Mouse (Mus musculus) testis, adult 2 months (tissue): Measurements from ENCODE around the gene Slc24a4. TPM values are rescaled to one million over a fixed set of nuclear protein-coding genes. Genes with fewer than 3 reads are reported as not detected.
A peak's percentile ranks its signal among the peaks of the same experiment; 100 is the strongest.

Experiments
- H3K27ac ChIP-seq: fragments of 200-500 bp; 2 replicates; pipeline ENCODE4 v1.5.1; 2012; ENCODE audit warnings: low read depth, low read length; ENCODE audit not compliant: control insufficient read depth, insufficient read depth
- H3K27me3 ChIP-seq: fragments of 200-500 bp; 2 replicates; pipeline ENCODE4 v1.6.1; 2012; ENCODE audit warnings: mild to moderate bottlenecking, low read length, moderate library complexity; ENCODE audit not compliant: control insufficient read depth, insufficient read depth
- H3K36me3 ChIP-seq: fragments of 200-500 bp; 2 replicates; pipeline ENCODE4 v1.6.1; 2012; ENCODE audit warnings: mild to moderate bottlenecking, low read length; ENCODE audit not compliant: control insufficient read depth, insufficient read depth
- H3K4me1 ChIP-seq: fragments of 200-500 bp; 2 replicates; pipeline ENCODE4 v1.6.1; 2012; ENCODE audit warnings: low read length; ENCODE audit not compliant: control insufficient read depth, insufficient read depth
- H3K4me3 ChIP-seq: fragments of 200-500 bp; 2 replicates; pipeline ENCODE4 v1.5.1; 2012; ENCODE audit warnings: low read depth, mild to moderate bottlenecking, low read length, moderate library complexity, mixed read lengths; ENCODE audit not compliant: control insufficient read depth
- CTCF ChIP-seq: fragments of 200-500 bp; IDR thresholded peaks from 2 replicates; pipeline ENCODE4 v1.5.1; 2012; ENCODE audit warnings: low read depth, mild to moderate bottlenecking, inconsistent platforms, low read length, moderate library complexity; ENCODE audit not compliant: control insufficient read depth, insufficient read depth, insufficient replicate concordance
- POLR2A ChIP-seq: fragments of 200-500 bp; IDR thresholded peaks from 2 replicates; pipeline ENCODE4 v1.6.1; 2012; ENCODE audit warnings: low read depth, mild to moderate bottlenecking, inconsistent platforms, low read length, moderate library complexity; ENCODE audit not compliant: control insufficient read depth
- polyA plus RNA-seq: library from polyadenylated mRNA; depleted of rRNA; stranded (reverse); fragments of >200 nt; gene quantifications from 2 replicates; pipeline ENCODE4 v1.2.3, GENCODE M21; 2012

The Slc24a4 gene
- polyA plus RNA-seq, 1 experiment, result 0.32 TPM

- no peak overlapping the region for H3K27ac ChIP-seq
- H3K27me3 ChIP-seq, result no peaks in the 10 kb centered on the region
- no peaks in the 10 kb centered on the region for H3K4me1 ChIP-seq
- no peak overlapping the region for H3K4me3 ChIP-seq
- no peaks in the 10 kb centered on the region for H3K36me3 ChIP-seq
- TF ChIP-seq CTCF, result no peak
- TF ChIP-seq POLR2A, result no peak
Observed at GRCm38 (mm10) chr12:102235551-102235950, 107.0 kb downstream of the Slc24a4 start.

- no peaks in the 10 kb centered on the region for H3K27me3 ChIP-seq
- H3K4me1 ChIP-seq, result no peaks in the 10 kb centered on the region
- TF ChIP-seq POLR2A, result no peak
- no peaks in the 10 kb centered on the region for H3K36me3 ChIP-seq
- no peak overlapping the region for H3K4me3 ChIP-seq
- H3K27ac ChIP-seq, result no peak overlapping the region
Observed at GRCm38 (mm10) chr12:102236317-102236716, 107.8 kb downstream of the Slc24a4 start.

- no peak for TF ChIP-seq CTCF
- TF ChIP-seq POLR2A, result 0 out of 2 replicates have a peak, but pooled peaks have one; percentile 11
- no peaks in the 10 kb centered on the region for H3K4me1 ChIP-seq
- H3K36me3 ChIP-seq, result no peaks in the 10 kb centered on the region
- no peaks in the 10 kb centered on the region for H3K27me3 ChIP-seq
- no peak overlapping the region for H3K27ac ChIP-seq
- H3K4me3 ChIP-seq, result no peak overlapping the region
Observed at GRCm38 (mm10) chr12:102242076-102242722, 113.7 kb downstream of the Slc24a4 start.

GRCm38 (mm10) chr12:102243915-102244314 lies 115.4 kb downstream of the Slc24a4 start:
- no peaks in the 10 kb centered on the region for H3K36me3 ChIP-seq
- H3K4me3 ChIP-seq, result no peak overlapping the region
- no peak overlapping the region for H3K27ac ChIP-seq
- TF ChIP-seq POLR2A, result no peak
- no peak for TF ChIP-seq CTCF
- no peaks in the 10 kb centered on the region for H3K4me1 ChIP-seq
- no peaks in the 10 kb centered on the region for H3K27me3 ChIP-seq

GRCm38 (mm10) chr12:102246226-102246625 lies 117.7 kb downstream of the Slc24a4 start:
- Histone ChIP-seq H3K27ac (no peak overlapping the region), H3K36me3 (no peaks in the 10 kb centered on the region), H3K4me1 (no peaks in the 10 kb centered on the region), H3K27me3 (no peaks in the 10 kb centered on the region), H3K4me3 (no peak overlapping the region)
- no peak for TF ChIP-seq CTCF
- TF ChIP-seq POLR2A, result no peak

GRCm38 (mm10) chr12:102248104-102248503 lies 119.6 kb downstream of the Slc24a4 start:
- Histone ChIP-seq H3K27me3 (no peaks in the 10 kb centered on the region), H3K4me3 (no peak overlapping the region), H3K27ac (no peak overlapping the region), H3K4me1 (no peaks in the 10 kb centered on the region), H3K36me3 (no peaks in the 10 kb centered on the region)
- no peak for TF ChIP-seq POLR2A
- no peak for TF ChIP-seq CTCF

- no peak overlapping the region for H3K27ac ChIP-seq
- no peak overlapping the region for H3K4me3 ChIP-seq
- no peaks in the 10 kb centered on the region for H3K4me1 ChIP-seq
- H3K27me3 ChIP-seq, result no peaks in the 10 kb centered on the region
- no peaks in the 10 kb centered on the region for H3K36me3 ChIP-seq
- TF ChIP-seq POLR2A (no peak), CTCF (no peak)
Observed at GRCm38 (mm10) chr12:102250316-102250715, 121.8 kb downstream of the Slc24a4 start.
